Mouse (Mus musculus) 3134 (cell line): ENCODE results near the gene Metrnl.
A peak's percentile ranks its signal among the peaks of the same experiment; 100 is the strongest.

Source experiments
- DNase-seq: peaks from one replicate; pipeline ENCODE4 v3.0.0-alpha.2; 2011; ENCODE audit warnings: low spot score; ENCODE audit not compliant: insufficient read length; ENCODE audit errors: extremely low read depth

The Metrnl gene

GRCm38 (mm10) chr11:121685491-121686001, 15.8 kb upstream of the Metrnl start:
- no peak for DNase-seq

DNA sequence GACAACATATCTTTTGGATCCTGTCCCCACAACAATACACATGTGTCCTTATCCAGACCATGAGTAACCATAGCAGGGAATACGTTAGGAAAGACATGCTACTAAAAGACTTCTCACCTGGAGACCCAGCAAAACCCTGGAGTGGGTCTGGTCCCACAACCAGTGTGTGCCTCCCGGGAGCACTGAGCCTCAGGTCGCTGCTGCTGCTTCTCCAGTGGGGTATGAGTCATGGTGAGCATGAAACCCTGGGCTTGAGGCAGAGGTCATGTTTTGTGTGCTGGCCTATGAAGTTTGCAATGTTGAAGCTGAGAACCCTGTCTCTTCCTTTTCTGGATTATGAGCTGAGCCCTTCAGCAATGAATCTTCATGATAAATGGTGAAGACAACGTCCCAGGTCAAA, 15.3 kb upstream of the Metrnl start:
- DNase-seq = peak; percentile 37

- peak; percentile 56 for DNase-seq
These were observed 14.7 kb upstream of the Metrnl start for GRCm38 (mm10) chr11:121686674-121687073.

GRCm38 (mm10) chr11:121688024-121688423, 13.3 kb upstream of the Metrnl start:
- DNase-seq = no peak

DNA sequence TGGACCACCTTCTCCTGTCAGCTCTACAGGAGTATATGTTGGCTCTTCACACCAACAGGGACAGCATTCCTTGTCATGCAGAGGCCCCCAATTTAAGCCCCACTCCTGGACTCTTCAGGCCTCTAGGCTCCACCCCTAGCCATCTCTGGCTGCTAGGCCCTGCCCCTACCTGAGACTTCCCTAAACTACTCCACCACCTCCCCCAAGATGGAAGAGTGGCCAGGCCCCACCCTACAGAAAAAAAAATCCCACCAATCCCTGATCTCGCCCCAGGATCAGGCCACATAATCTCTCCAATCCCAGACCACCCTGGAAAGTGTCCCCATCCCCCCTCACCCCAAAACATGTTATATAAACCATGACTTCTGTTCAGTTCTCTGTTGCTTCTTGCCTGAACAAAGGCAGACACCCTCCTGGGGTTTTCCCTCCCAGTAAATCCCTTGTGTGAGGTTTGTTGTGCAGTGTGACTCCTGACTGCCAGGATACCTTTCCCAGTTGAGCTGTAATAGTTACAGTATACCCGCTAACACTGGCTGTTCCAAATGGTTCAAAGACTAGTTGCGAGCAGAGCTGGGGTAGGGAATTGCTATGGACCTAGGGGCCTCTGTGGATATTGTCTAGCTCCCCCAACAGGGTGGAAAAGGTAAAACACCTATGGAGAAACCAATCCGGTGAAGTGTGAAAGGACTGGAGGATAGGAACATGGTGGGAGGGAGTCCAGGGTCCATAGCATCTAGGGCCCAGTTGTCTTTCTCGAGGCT, 5.9 kb upstream of the Metrnl start:
- no peak for DNase-seq

GRCm38 (mm10) chr11:121697271-121697670, 4.1 kb upstream of the Metrnl start:
- no peak for DNase-seq

DNA sequence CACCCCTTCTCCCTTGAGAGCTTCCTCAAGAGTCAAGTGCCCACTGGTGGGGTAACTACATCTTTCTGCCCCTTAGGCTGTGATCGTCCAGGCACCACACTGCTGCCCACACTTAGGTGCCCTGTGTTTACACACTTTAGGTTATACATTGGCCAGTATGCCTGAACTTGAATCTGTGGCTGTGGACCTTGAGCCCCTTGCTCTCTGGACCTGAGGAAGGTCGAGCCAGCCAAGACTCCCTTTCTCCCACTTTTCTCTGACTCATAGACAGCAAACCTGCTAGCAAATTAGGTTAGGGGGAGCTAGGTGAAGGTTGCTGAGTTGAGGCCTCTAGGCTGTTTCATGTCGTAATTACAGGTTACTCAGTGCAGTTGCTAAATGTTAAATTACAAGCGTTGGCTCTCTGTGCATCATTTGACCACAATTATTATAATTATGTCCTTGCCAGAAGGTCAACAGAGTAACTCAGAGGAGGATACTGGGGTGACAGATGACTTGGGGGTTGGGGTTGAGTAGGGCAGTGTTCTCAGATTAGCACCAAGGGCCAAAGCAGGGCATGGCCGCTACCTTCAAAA, 2.9 kb upstream of the Metrnl start:
- DNase-seq = no peak

DNA sequence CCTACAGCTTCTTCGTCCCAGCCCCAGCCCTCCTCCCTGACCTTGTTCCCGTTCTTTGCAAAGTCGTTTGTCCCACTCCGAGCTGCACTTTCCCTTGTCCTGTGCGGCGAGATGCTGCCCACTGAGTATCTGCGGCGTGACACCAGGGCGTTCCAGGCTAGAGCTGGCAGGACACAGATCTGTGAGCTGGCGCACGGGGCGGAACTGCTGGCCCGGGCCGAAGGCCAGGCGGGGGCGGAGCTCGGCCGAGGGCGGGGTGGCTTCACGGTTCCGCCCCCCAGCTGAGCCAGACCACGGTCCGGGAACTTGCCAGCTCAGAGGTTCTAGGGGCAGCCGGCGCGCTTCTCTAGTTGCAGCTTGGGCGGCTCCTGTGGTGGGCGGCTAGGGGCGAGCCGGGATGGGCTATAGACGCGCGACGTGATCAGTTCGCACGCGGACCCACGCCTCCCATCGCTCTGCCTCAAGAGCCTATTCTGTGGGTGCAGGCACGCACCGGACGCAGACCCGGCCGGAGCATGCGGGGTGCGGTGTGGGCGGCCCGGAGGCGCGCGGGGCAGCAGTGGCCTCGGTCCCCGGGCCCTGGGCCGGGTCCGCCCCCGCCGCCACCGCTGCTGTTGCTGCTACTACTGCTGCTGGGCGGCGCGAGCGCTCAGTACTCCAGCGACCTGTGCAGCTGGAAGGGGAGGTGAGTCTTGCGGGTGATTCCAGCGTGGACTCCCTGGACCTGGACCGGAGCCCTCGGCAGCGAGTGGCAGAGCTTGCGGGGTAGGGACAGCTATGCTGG, 959 bp downstream of the Metrnl start:
- DNase-seq = peak; percentile 98

DNA sequence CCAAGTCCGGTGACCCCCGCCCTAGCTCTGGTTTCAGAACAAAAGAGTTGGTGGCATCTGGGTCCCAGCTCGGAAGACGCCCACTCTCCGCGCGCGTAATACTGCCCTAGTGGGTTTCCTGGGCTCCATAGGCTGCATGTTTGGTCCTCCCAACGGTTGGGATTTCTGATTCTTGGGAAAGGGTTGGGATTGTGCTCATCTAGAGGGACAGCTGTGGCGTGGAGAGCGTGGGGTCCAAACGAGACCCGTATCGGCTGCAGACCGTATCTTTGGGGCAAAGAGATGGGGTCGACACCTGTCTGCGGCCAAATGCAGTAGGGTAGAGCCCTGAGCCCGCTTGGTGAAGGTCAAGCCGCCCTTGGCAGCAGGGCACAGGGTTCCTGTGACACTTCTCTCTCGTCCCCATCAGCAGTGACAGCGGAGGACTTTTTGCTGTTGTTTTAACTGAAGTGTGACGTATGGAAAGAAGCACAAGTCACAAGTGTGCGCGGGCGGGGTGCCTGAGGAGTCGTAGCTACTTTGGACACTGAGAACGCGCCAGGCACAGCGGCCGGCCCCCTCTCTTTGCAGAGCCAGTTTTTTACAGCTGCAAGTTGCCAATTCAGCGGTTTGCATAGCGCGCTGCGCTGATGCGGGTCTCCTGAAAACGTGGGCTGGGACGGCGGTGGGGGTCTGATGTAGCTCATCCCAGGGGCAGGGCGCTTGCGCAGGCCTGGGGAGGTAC, 1.7 kb downstream of the Metrnl start:
- DNase-seq = peak; percentile 70

DNA sequence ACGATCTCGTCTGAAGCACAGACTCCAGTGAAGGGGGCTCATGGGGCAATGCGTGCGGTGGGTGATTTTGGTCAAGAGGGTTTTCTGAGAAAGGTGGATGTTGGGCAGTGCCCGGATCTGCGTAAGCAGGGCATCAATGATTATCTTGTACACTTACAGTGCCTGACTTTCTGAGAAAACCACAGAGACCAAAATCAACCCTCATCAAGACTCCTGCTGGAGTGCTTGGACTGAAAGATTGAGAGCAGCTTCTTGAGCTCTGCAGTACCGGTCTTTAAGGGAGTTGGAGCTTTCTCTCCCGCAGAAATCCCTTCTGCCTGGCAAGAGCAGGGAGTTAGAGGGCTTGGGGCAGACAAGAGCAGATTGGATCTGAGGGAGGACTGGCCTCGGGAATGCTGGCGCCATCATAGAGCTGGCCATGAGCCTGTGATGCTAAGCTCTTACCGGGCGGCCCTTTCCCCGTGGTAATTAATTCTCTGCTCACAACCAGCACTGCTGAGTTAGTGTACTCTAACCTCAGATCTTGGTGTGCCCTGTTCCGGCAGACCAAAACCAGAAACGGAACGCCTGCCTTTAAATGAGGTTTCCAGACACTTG, 2.4 kb downstream of the Metrnl start:
- no peak for DNase-seq

DNA sequence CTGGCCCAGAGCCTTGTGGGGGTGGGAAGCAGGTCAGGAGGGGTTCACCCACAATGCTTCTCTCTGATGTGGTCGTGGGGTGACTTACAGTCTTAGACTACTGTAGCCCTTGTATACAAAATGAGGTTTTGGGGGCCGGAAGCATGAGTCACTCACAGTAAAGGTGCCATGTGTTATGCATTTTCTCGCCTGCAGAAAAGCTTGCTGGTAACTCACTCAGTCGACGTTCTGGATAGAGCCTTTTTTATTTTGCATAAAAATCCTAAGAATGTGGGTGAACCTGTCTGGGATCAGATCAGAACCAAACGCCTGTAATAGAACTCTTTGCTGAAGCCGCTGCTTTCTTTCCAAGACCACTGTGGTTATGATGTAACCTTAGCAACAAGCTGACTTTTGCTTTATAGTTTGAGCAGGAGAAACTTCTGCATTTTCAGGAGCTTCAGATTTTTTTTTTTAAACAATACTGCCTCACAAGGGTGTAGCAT, 5.2 kb downstream of the Metrnl start:
- DNase-seq = peak; percentile 55

DNA sequence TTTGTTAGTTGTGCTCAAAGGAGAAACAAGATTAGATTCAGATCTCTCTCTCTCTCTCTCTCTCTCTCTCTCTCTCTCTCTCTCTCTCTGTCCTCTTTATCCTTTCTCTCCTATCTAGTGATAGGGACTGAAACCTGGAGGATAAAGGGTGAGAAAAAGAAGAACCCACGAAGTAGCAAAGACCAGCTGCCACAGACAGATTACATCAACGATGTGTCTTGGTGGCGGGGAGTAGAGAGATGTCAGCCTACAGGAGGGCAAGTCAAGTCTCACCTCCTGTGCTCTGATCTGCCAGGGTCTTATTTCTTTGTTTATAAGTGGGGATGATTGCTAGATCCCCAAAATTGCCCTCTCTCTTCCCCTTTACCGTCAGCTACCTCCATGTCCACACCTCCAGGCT, 7.9 kb downstream of the Metrnl start:
- DNase-seq = no peak

DNA sequence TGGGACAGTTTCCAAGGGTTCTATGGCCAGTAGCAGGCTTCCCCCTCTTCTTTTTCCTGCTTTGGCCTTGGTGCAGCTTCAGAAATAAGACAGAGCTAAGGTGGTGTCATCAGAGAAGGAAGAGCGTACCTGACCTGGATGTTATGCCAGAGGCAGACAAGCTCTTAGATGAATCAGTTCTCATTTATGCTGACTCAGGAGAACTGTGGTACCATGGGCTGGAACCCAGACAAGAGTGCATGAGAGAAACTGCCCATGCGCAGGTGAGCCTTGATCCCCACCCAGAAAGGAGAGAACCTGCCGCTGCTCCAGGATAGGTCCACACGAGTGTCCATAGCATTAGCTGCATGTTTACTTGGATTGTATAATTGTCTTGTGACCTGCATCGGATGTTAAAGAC, 8.9 kb downstream of the Metrnl start:
- DNase-seq = no peak

- no peak for DNase-seq
These were observed 11.6 kb downstream of the Metrnl start for GRCm38 (mm10) chr11:121712987-121713386.

DNA sequence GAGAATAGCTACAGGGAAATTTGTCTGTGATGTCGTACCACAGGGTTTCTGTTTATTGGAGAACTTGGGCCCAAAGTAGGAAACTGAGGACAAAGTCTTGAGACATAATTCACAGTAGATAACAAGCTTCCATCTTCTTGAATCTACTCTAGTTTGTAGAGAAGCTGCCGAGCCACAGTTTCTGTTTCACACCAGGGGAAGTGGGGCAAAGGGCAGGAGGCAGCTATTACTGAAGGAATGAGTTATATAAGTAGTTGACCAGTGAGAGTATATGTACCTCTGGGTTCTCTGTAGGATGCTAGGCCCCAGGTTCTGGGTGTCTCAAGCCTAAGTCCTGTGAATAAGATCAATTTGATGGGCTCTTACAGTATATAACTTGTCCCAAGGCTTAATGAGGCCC, 12.2 kb downstream of the Metrnl start:
- DNase-seq = no peak

- no peak for DNase-seq
These were observed 13.6 kb downstream of the Metrnl start for GRCm38 (mm10) chr11:121714745-121715485.

DNA sequence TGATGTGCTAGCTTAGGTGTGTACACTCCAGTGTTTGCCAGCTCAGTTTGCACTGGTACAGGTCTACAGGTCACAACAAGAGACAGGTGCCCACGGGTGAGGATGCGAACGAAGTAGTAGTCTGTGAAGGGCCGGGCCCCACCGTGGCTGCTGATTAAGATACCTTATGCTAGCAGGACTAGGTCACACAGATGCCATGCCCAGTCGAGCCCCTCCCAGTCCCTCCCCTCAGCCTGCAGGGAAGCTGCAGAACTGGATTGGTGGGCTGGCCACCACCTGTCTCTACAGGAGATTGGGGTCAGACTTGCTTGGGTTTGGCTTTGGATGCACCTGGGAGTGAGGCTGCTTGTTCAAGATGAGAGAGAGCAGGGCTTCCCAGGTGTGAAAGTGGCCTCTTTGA, 16.4 kb downstream of the Metrnl start:
- no peak for DNase-seq

DNA sequence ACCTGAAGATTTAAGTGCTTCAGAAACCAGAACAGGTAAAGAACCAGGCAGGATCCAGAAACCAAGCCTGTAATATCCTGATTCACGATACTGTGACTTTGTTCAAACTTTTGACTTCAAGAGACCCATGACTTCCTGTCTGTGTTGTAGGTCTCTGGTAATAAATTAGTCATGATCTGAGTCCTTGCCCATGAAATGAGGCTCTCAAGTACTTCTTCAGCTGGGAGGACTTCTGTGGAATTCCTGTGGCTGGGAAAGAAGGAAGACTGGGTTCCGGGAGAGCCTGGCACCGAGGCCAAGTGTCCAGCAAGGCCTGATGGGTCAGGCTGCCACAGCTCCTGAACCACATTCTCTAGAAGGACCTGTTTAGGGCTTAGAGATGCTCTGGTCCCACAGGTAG, 19.4 kb downstream of the Metrnl start:
- DNase-seq = peak; percentile 61

DNA sequence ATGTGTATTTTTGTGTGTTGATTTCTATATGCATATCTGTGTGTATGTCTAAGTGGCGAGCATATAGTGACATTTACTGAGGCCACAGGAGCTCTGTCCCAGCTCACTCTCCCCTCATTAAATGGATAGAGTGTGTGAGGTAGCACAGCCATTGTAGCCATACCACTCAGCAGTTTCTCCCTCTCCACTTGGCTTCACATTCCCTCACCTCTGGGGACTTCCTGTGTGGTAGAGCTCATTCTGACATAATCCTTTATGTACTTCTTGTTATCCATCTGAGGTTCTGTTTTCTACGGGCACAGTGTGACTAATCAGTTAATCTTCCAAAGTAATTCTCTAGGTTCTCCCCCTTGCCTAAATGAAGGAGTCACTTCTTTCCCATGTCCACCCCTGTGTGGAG, 21.1 kb downstream of the Metrnl start:
- no peak for DNase-seq

DNA sequence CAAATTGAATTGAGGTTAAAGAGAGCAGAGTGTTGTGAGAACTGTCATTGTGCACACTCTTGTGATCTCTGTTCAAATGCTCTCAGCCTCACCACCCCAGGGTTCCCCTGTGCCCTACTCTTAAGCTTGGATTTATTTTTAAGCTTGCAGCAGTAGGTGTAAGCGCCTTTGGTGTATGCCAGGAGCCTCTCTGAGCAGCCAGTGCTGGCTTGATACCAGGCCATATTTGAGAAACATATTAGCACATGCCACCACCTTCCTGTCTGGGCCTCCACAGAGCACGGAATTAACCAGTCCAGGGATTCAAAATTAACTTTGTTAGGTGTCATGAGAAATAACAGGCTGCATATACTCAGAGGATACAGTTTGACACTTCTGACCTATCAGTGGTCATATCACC, 25.3 kb downstream of the Metrnl start:
- no peak for DNase-seq
